Mouse (Mus musculus): ENCODE measurements around the gene Timp2.

Timp2 gene

GRCm38 (mm10) chr11:118289562-118289961, 66.0 kb downstream of the Timp2 start:
- DNase-seq, result no peak

- no peak for DNase-seq
Observed at GRCm38 (mm10) chr11:118289037-118289511, 66.5 kb downstream of the Timp2 start.

GRCm38 (mm10) chr11:118287573-118287972, 68.0 kb downstream of the Timp2 start:
- DNase-seq, result no peak

- DNase-seq, result peak in 1 of 2 experiments; percentile 41
Observed at GRCm38 (mm10) chr11:118286434-118286833, 69.1 kb downstream of the Timp2 start.

GRCm38 (mm10) chr11:118285791-118286190, 69.7 kb downstream of the Timp2 start:
- peak; percentile 69 to 77 for DNase-seq

GRCm38 (mm10) chr11:118280218-118280617, 75.3 kb downstream of the Timp2 start:
- DNase-seq, result no peak

GRCm38 (mm10) chr11:118276328-118276727, 79.2 kb downstream of the Timp2 start:
- no peak for DNase-seq

- DNase-seq, result no peak
Observed at GRCm38 (mm10) chr11:118275092-118275491, 80.4 kb downstream of the Timp2 start.

GRCm38 (mm10) chr11:118269827-118270226, 85.7 kb downstream of the Timp2 start:
- peak in 1 of 2 experiments; percentile 36 for DNase-seq

GRCm38 (mm10) chr11:118266666-118267046, 88.9 kb downstream of the Timp2 start:
- no peak for DNase-seq

- no peak for DNase-seq
Observed at GRCm38 (mm10) chr11:118266044-118266665, 89.4 kb downstream of the Timp2 start.

- DNase-seq, result peak; percentile 38 to 40
Observed at GRCm38 (mm10) chr11:118265621-118266020, 89.9 kb downstream of the Timp2 start.

GRCm38 (mm10) chr11:118263146-118263545, 92.4 kb downstream of the Timp2 start:
- no peak for DNase-seq

GRCm38 (mm10) chr11:118260081-118260480, 95.5 kb downstream of the Timp2 start:
- DNase-seq, result no peak

- no peak for DNase-seq
Observed at GRCm38 (mm10) chr11:118259580-118259979, 96.0 kb downstream of the Timp2 start.

GRCm38 (mm10) chr11:118256371-118256770, 99.2 kb downstream of the Timp2 start:
- DNase-seq, result no peak

- peak; percentile 82 to 87 for DNase-seq
Observed at GRCm38 (mm10) chr11:118254159-118254951, 101.2 kb downstream of the Timp2 start.

GRCm38 (mm10) chr11:118253447-118254158, 101.9 kb downstream of the Timp2 start:
- no peak for DNase-seq

Measured in lung, adult 18-20 months (tissue).